Mouse (Mus musculus): ENCODE data around the gene Cdrt4.

DNA sequence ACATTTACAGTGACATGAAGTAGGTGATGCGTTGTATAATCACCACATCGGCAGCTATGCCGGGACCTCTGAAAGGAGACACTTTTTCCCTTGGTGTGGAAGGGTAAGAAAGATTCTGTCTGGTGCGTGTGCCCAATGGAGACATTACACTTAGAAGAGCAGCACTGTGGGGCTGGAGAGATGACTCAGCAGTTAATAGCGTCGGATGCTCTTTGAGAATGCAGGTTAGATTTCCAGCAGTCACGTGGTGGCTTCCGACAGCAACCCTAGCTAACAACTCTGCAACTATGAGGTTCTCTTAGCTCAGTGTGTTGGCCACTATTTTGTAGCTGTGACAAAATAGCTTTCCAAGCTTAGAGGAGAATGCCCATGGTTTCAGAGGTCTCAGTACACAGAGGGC is 49.1 kb downstream of the Cdrt4 start:
- TF ChIP-seq CHD2 (IDR thresholded peaks at IDR 0.05; ENCODE audit: low read length) (no peak), POLR2A (IDR thresholded peaks at IDR 0.05; ENCODE audit: control insufficient read depth in 1 of 2, insufficient read depth in 1 of 2, low read depth in 1 of 2, low read length in 2 of 2, poor library complexity in 1 of 2) (no peak), ZC3H11A (IDR thresholded peaks at IDR 0.05; ENCODE audit: low read depth, low read length) (no peak), MAX (IDR thresholded peaks at IDR 0.05; ENCODE audit: low read length) (no peak), JUND (IDR thresholded peaks at IDR 0.05; ENCODE audit: low read depth, low read length) (no peak), CTCF (IDR thresholded peaks at IDR 0.05 in 2 of 3, conservative IDR thresholded peaks at IDR 0.05 in 1 of 3; ENCODE audit: control insufficient read depth in 1 of 3, insufficient read depth in 1 of 3, low read depth in 2 of 3, low read length in 3 of 3, poor library complexity in 1 of 3, severe bottlenecking in 1 of 3) (no peak), USF1 (IDR thresholded peaks at IDR 0.05; ENCODE audit: low read depth, low read length) (no peak), EP300 (IDR thresholded peaks at IDR 0.05; ENCODE audit: low read depth in 1 of 2, low read length in 2 of 2) (no peak), SMC3 (IDR thresholded peaks at IDR 0.05; ENCODE audit: low read depth, low read length) (no peak), MXI1 (IDR thresholded peaks at IDR 0.05; ENCODE audit: low read depth, low read length) (no peak), TCF12 (IDR thresholded peaks at IDR 0.05; ENCODE audit: low read depth, low read length) (no peak)
